Mouse (Mus musculus): ENCODE data around the gene Ugt1a6b.

DNA sequence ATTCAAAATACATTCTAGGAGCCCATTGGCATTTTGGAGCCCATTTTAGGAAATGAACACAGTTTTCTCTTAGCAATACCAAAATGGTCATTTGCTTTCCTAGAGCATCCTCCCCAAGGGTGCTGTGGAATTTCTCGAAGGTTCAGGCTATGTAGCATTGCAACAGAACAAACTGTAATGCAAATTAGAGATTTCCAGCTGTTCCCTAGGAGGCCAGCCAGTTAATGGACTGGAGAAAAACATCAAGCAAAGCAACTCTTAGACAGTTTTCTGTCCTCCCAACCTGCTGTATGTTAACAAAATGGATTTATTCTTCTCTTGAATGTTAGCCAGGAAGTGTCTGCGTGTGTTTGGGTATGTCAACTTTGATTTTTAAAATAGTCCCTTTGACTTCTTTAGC is 33.6 kb downstream of the Ugt1a6b start:
- TF ChIP-seq CTCF (conservative IDR thresholded peaks at IDR 0.05; ENCODE audit: low read length) (no peak), POU5F1 (IDR thresholded peaks at IDR 0.05; ENCODE audit: borderline replicate concordance, low read length) (no peak)

Data from E14TG2a.4 (cell line).